Mouse (Mus musculus) limb, embryonic 12.5 days (tissue): ENCODE measurements at regions not wholly inside any gene's neighbourhood (a gene's known extent, or its start where the extent isn't known, plus 50 kb on each side); places are given as distances from the start of the nearest gene placed in this dataset.

Source experiments
- ATAC-seq: fragments of 200-750 bp; cut with Nextera tagmentation; 2 replicates; pipeline ENCODE4 v1.8.0; 2017; ENCODE audit warnings: low read depth, moderate TSS enrichment; ENCODE audit not compliant: insufficient number of reproducible peaks, insufficient read depth, low FRiP score, low TSS enrichment
- H3K27ac ChIP-seq: fragments of 300-500 bp; sonication (generic); 2 replicates; pipeline ENCODE4 v1.5.1; 2016; ENCODE audit warnings: mild to moderate bottlenecking, moderate library complexity
- H3K27me3 ChIP-seq: fragments of 300-500 bp; sonication (generic); 2 replicates; pipeline ENCODE4 v1.6.1; 2016; ENCODE audit warnings: mild to moderate bottlenecking, moderate library complexity
- H3K36me3 ChIP-seq: fragments of 300-500 bp; sonication (generic); 2 replicates; pipeline ENCODE4 v1.6.1; 2016; ENCODE audit warnings: mild to moderate bottlenecking, moderate library complexity
- H3K4me1 ChIP-seq: fragments of 300-500 bp; sonication (generic); replicated peaks from 2 replicates; pipeline ENCODE4 v1.6.1; 2016
- H3K4me2 ChIP-seq: fragments of 300-500 bp; sonication (generic); 2 replicates; pipeline ENCODE4 v1.6.1; 2016; ENCODE audit warnings: mild to moderate bottlenecking, moderate library complexity
- H3K4me3 ChIP-seq: fragments of 300-500 bp; sonication (generic); replicated peaks from 2 replicates; pipeline ENCODE4 v1.5.1; 2016; ENCODE audit warnings: mild to moderate bottlenecking
- H3K9ac ChIP-seq: fragments of 300-500 bp; sonication (generic); replicated peaks from 2 replicates; pipeline ENCODE4 v1.6.1; 2016; ENCODE audit warnings: mild to moderate bottlenecking, moderate library complexity
- H3K9me3 ChIP-seq: fragments of 300-500 bp; sonication (generic); 2 replicates; pipeline ENCODE4 v1.6.1; 2016; ENCODE audit warnings: mild to moderate bottlenecking, moderate library complexity
- WGBS: fragments of 180-500 bp; shearing (Covaris S2); methylation state at CpG from one replicate; pipeline ENCODE4 v1.1.7; 2016; 5-methylcytosine and 5-hydroxymethylcytosine counted together

GRCm38 (mm10) chr9:32006350-32006749 lies 93.1 kb upstream of the Barx2 start:
- Histone ChIP-seq H3K4me1 (no peaks in the 10 kb centered on the region; the same call in 1 of the 2 replicates), H3K27ac (no peak overlapping the region), H3K4me2 (no peak overlapping the region), H3K27me3 (no peaks in the 10 kb centered on the region), H3K36me3 (no peaks in the 10 kb centered on the region), H3K9ac (no peak overlapping the region), H3K4me3 (no peak overlapping the region), H3K9me3 (no peaks in the 10 kb centered on the region)
- no peak for ATAC-seq
- WGBS, result 52% methylated on average over 4 of the region's 4 CpGs

- ATAC-seq, result no peak
- Histone ChIP-seq H3K4me1 (no peaks in the 10 kb centered on the region; the same call in 1 of the 2 replicates), H3K4me3 (no peak overlapping the region), H3K27ac (0 out of 2 replicates have a peak overlapping the region, but pooled peaks have one; percentile 37), H3K36me3 (no peaks in the 10 kb centered on the region), H3K9me3 (no peaks in the 10 kb centered on the region; the same call in 1 of the 2 replicates), H3K4me2 (no peak overlapping the region), H3K9ac (no peak overlapping the region), H3K27me3 (no peaks in the 10 kb centered on the region)
- 38% methylated on average over 11 of the region's 11 CpGs for WGBS
These were observed 97.9 kb upstream of the Barx2 start for GRCm38 (mm10) chr9:32010953-32011770.

GRCm38 (mm10) chr9:32016286-32016685 lies 99.7 kb upstream of the Arhgap32 start:
- Histone ChIP-seq H3K4me2 (no peak overlapping the region), H3K27me3 (no peaks in the 10 kb centered on the region), H3K9ac (no peak overlapping the region), H3K4me1 (peaks cover 6% of the 10 kb centered on the region), H3K4me3 (no peak overlapping the region), H3K36me3 (no peaks in the 10 kb centered on the region), H3K27ac (no peak overlapping the region), H3K9me3 (no peaks in the 10 kb centered on the region; the same call in 1 of the 2 replicates)
- WGBS, result 72% methylated on average over 4 of the region's 4 CpGs
- ATAC-seq, result no peak

GRCm38 (mm10) chr9:32018020-32018419 lies 97.9 kb upstream of the Arhgap32 start:
- Histone ChIP-seq H3K36me3 (no peaks in the 10 kb centered on the region), H3K9ac (no peak overlapping the region), H3K4me1 (peaks cover 15% of the 10 kb centered on the region), H3K27me3 (no peaks in the 10 kb centered on the region), H3K4me3 (no peak overlapping the region), H3K9me3 (no peaks in the 10 kb centered on the region; the same call in 1 of the 2 replicates), H3K27ac (no peak overlapping the region), H3K4me2 (no peak overlapping the region)
- ATAC-seq, result no peak

- Histone ChIP-seq H3K9me3 (no peaks in the 10 kb centered on the region), H3K4me1 (peaks cover 17% of the 10 kb centered on the region), H3K27me3 (no peaks in the 10 kb centered on the region), H3K27ac (no peak overlapping the region), H3K36me3 (no peaks in the 10 kb centered on the region), H3K4me2 (no peak overlapping the region), H3K4me3 (no peak overlapping the region), H3K9ac (no peak overlapping the region)
- ATAC-seq, result no peak
- WGBS, result 85% methylated on average over 5 of the region's 5 CpGs
These were observed 96.2 kb upstream of the Arhgap32 start for GRCm38 (mm10) chr9:32019786-32020185.

GRCm38 (mm10) chr9:32020942-32021731 lies 94.8 kb upstream of the Arhgap32 start:
- H3K27ac ChIP-seq, result peak overlapping the region; percentile 42; the same call in 1 of the 2 replicates
- no peak overlapping the region for H3K4me3 ChIP-seq
- no peak overlapping the region; the same call in 1 of the 2 replicates for H3K9ac ChIP-seq
- peak overlapping the region; percentile 6; the same call in 1 of the 2 replicates for H3K4me2 ChIP-seq
- no peak for ATAC-seq
- no peaks in the 10 kb centered on the region for H3K27me3 ChIP-seq
- no peaks in the 10 kb centered on the region for H3K36me3 ChIP-seq
- H3K9me3 ChIP-seq, result no peaks in the 10 kb centered on the region
- WGBS, result 21% methylated on average over 13 of the region's 13 CpGs
- peaks cover 21% of the 10 kb centered on the region for H3K4me1 ChIP-seq

- Histone ChIP-seq H3K36me3 (no peaks in the 10 kb centered on the region), H3K4me3 (no peak overlapping the region), H3K27ac (peak overlapping the region; percentile 42; the same call in 1 of the 2 replicates), H3K4me2 (0 out of 2 replicates have a peak overlapping the region, but pooled peaks have one; percentile 6), H3K9ac (no peak overlapping the region), H3K27me3 (no peaks in the 10 kb centered on the region), H3K9me3 (no peaks in the 10 kb centered on the region), H3K4me1 (peaks cover 21% of the 10 kb centered on the region)
- ATAC-seq, result no peak
- 32% methylated on average over 3 of the region's 3 CpGs for WGBS
These were observed 94.2 kb upstream of the Arhgap32 start for GRCm38 (mm10) chr9:32021755-32022154.

GRCm38 (mm10) chr9:32022996-32023395 lies 92.9 kb upstream of the Arhgap32 start:
- WGBS, result 92% methylated on average over 10 of the region's 10 CpGs
- Histone ChIP-seq H3K9ac (no peak overlapping the region), H3K27ac (no peak overlapping the region), H3K36me3 (no peaks in the 10 kb centered on the region), H3K4me1 (peaks cover 21% of the 10 kb centered on the region), H3K9me3 (no peaks in the 10 kb centered on the region), H3K4me3 (no peak overlapping the region), H3K4me2 (no peak overlapping the region), H3K27me3 (no peaks in the 10 kb centered on the region)
- no peak for ATAC-seq

GRCm38 (mm10) chr9:32024767-32025166 lies 91.2 kb upstream of the Arhgap32 start:
- Histone ChIP-seq H3K4me2 (no peak overlapping the region), H3K9me3 (no peaks in the 10 kb centered on the region), H3K27me3 (no peaks in the 10 kb centered on the region), H3K36me3 (no peaks in the 10 kb centered on the region), H3K4me1 (peaks cover 21% of the 10 kb centered on the region), H3K27ac (no peak overlapping the region), H3K4me3 (no peak overlapping the region), H3K9ac (no peak overlapping the region)
- ATAC-seq, result no peak
- WGBS, result 19% methylated on average over 5 of the region's 5 CpGs

GRCm38 (mm10) chr9:32027962-32028361 lies 88.0 kb upstream of the Arhgap32 start:
- Histone ChIP-seq H3K36me3 (no peaks in the 10 kb centered on the region), H3K9me3 (no peaks in the 10 kb centered on the region), H3K4me2 (no peak overlapping the region), H3K4me3 (no peak overlapping the region), H3K4me1 (peaks cover 5% of the 10 kb centered on the region; the same call in 1 of the 2 replicates), H3K9ac (no peak overlapping the region), H3K27me3 (no peaks in the 10 kb centered on the region), H3K27ac (no peak overlapping the region)
- no peak for ATAC-seq
- WGBS, result 35% methylated on average over 8 of the region's 8 CpGs

- no peaks in the 10 kb centered on the region for H3K9me3 ChIP-seq
- no peaks in the 10 kb centered on the region for H3K27me3 ChIP-seq
- H3K9ac ChIP-seq, result no peak overlapping the region
- H3K4me1 ChIP-seq, result peaks cover 15% of the 10 kb centered on the region
- 86% methylated on average over 1 of the region's 1 CpGs for WGBS
- H3K4me2 ChIP-seq, result no peak overlapping the region
- ATAC-seq, result no peak
- no peak overlapping the region for H3K27ac ChIP-seq
- no peaks in the 10 kb centered on the region for H3K36me3 ChIP-seq
- no peak overlapping the region for H3K4me3 ChIP-seq
These were observed 86.9 kb upstream of the Arhgap32 start for GRCm38 (mm10) chr9:32029001-32029400.
